Mouse (Mus musculus) CH12.LX (cell line): ENCODE measurements around the gene Tnfsf4. TPM values are rescaled to one million over a fixed set of nuclear protein-coding genes. Genes with fewer than 3 reads are reported as not detected.
A peak's percentile ranks its signal among the peaks of the same experiment; 100 is the strongest.

ENCODE experiments used
- DNase-seq: peaks from one replicate; pipeline ENCODE4 v3.0.0-alpha.2; 2013; ENCODE audit errors: extremely low read depth
- H3K27ac ChIP-seq: 2 replicates; pipeline ENCODE4 v1.5.1; 2012; ENCODE audit warnings: low read depth, mild to moderate bottlenecking, control low read depth, moderate library complexity; ENCODE audit not compliant: insufficient read depth
- H3K27me3 ChIP-seq: replicated peaks from 2 replicates; pipeline ENCODE3; 2012; ENCODE audit warnings: inconsistent platforms
- H3K36me3 ChIP-seq, 2 experiments: replicated peaks in 1 of 2; 2 replicates each; pipeline versions ENCODE3 to v1.6.1; 2012; ENCODE audit warnings: inconsistent platforms in 1 of 2, low read length in 1 of 2, mild to moderate bottlenecking in 1 of 2, mixed read lengths in 1 of 2, moderate library complexity in 1 of 2; ENCODE audit not compliant: control insufficient read depth in 1 of 2, insufficient read depth in 1 of 2
- H3K4me1 ChIP-seq, 2 experiments: 2 replicates each; pipeline ENCODE4 v1.6.1; 2012; ENCODE audit warnings: inconsistent platforms in 1 of 2, moderate library complexity in 1 of 2; ENCODE audit not compliant: insufficient read depth in 2 of 2, control insufficient read depth in 1 of 2
- H3K4me2 ChIP-seq: 2 replicates; pipeline ENCODE4 v1.6.1; 2012; ENCODE audit warnings: low read depth, mild to moderate bottlenecking, control low read depth; ENCODE audit not compliant: poor library complexity, insufficient read depth, severe bottlenecking
- H3K4me3 ChIP-seq, 3 experiments: fragments of 150-350 bp in 1 of 3; sonication (generic) in 1 of 3; replicated peaks in 1 of 3; 2 replicates each; pipeline versions ENCODE3 to v1.5.1; 2011 to 2012; ENCODE audit warnings: low read depth in 2 of 3, low read length in 2 of 3, mild to moderate bottlenecking in 2 of 3, moderate library complexity in 2 of 3, control low read depth in 1 of 3, improper control_type of control experiment in 1 of 3, inconsistent platforms in 1 of 3, mixed read lengths in 1 of 3; ENCODE audit not compliant: poor library complexity in 1 of 3
- H3K79me2 ChIP-seq: replicated peaks from 2 replicates; pipeline ENCODE4 v1.6.1; 2012; ENCODE audit warnings: mild to moderate bottlenecking, moderate library complexity; ENCODE audit not compliant: control insufficient read depth, poor library complexity, insufficient read depth, severe bottlenecking; ENCODE audit errors: extremely low read depth
- H3K9ac ChIP-seq: 2 replicates; pipeline ENCODE4 v1.6.1; 2012; ENCODE audit warnings: low read depth, mild to moderate bottlenecking, control low read depth, moderate library complexity; ENCODE audit not compliant: insufficient read depth
- H3K9me3 ChIP-seq: replicated peaks from 2 replicates; pipeline ENCODE3; 2012; ENCODE audit warnings: low read length, inconsistent platforms, mixed read lengths
- CHD2 ChIP-seq: IDR thresholded peaks from 2 replicates; pipeline ENCODE4 v1.6.1; 2011; ENCODE audit warnings: low read length, improper control_type of control experiment
- CTCF ChIP-seq, 2 experiments: IDR thresholded peaks in 1 of 2; conservative IDR thresholded peaks in 1 of 2; 2 replicates each; pipeline ENCODE4 v1.5.1; 2011 to 2012; ENCODE audit warnings: low read depth in 2 of 2, low read length in 2 of 2, improper control_type of control experiment in 1 of 2, inconsistent platforms in 1 of 2, mild to moderate bottlenecking in 1 of 2, moderate library complexity in 1 of 2
- E2F4 ChIP-seq: IDR thresholded peaks from 2 replicates; pipeline ENCODE4 v1.6.1; 2011; ENCODE audit warnings: low read depth, low read length, improper control_type of control experiment; ENCODE audit not compliant: insufficient replicate concordance
- ELF1 ChIP-seq: IDR thresholded peaks from 2 replicates; pipeline ENCODE4 v1.6.1; 2014; ENCODE audit warnings: low read depth, mild to moderate bottlenecking, inconsistent platforms, low read length, improper control_type of control experiment
- HCFC1 ChIP-seq: IDR thresholded peaks from 2 replicates; pipeline ENCODE4 v1.6.1; 2012; ENCODE audit warnings: low read depth, mild to moderate bottlenecking, inconsistent platforms, low read length, improper control_type of control experiment
- IRF4 ChIP-seq: IDR thresholded peaks from 2 replicates; pipeline ENCODE4 v1.6.1; 2014; ENCODE audit warnings: low read depth, mild to moderate bottlenecking, inconsistent platforms, low read length, improper control_type of control experiment
- KAT2A ChIP-seq: IDR thresholded peaks from 2 replicates; pipeline ENCODE4 v1.6.1; 2012; ENCODE audit warnings: low read length, improper control_type of control experiment, inconsistent platforms; ENCODE audit not compliant: insufficient replicate concordance
- MAFK ChIP-seq: IDR thresholded peaks from 2 replicates; pipeline ENCODE4 v1.6.1; 2011; ENCODE audit warnings: low read length, improper control_type of control experiment; ENCODE audit not compliant: insufficient replicate concordance
- MAX ChIP-seq: IDR thresholded peaks from 2 replicates; pipeline ENCODE4 v1.6.1; 2011; ENCODE audit warnings: low read length, improper control_type of control experiment
- NRF1 ChIP-seq: IDR thresholded peaks from 2 replicates; pipeline ENCODE4 v1.6.1; 2014; ENCODE audit warnings: low read depth, mild to moderate bottlenecking, inconsistent platforms, low read length, improper control_type of control experiment, moderate library complexity
- RAD21 ChIP-seq: IDR thresholded peaks from 2 replicates; pipeline ENCODE4 v1.6.1; 2011; ENCODE audit warnings: low read depth, mild to moderate bottlenecking, low read length, improper control_type of control experiment, moderate library complexity
- RCOR1 ChIP-seq: conservative IDR thresholded peaks from 2 replicates; pipeline ENCODE4 v1.6.1; 2012; ENCODE audit warnings: low read depth, mild to moderate bottlenecking, inconsistent platforms, low read length, improper control_type of control experiment
- SMC3 ChIP-seq: IDR thresholded peaks from 2 replicates; pipeline ENCODE4 v1.6.1; 2011; ENCODE audit warnings: low read depth, low read length, improper control_type of control experiment
- TBP ChIP-seq: conservative IDR thresholded peaks from 2 replicates; pipeline ENCODE4 v1.6.1; 2011; ENCODE audit warnings: low read depth, low read length, improper control_type of control experiment
- TCF12 ChIP-seq: IDR thresholded peaks from 2 replicates; pipeline ENCODE4 v1.6.1; 2014; ENCODE audit warnings: low read depth, mild to moderate bottlenecking, inconsistent platforms, low read length, improper control_type of control experiment
- USF1 ChIP-seq: IDR thresholded peaks from 2 replicates; pipeline ENCODE4 v1.6.1; 2014; ENCODE audit warnings: low read depth, mild to moderate bottlenecking, inconsistent platforms, low read length, improper control_type of control experiment
- USF2 ChIP-seq: conservative IDR thresholded peaks from 2 replicates; pipeline ENCODE4 v1.6.1; 2011; ENCODE audit warnings: low read depth, low read length, improper control_type of control experiment
- ZC3H11A ChIP-seq: IDR thresholded peaks from 2 replicates; pipeline ENCODE4 v1.6.1; 2012; ENCODE audit warnings: low read depth, mild to moderate bottlenecking, inconsistent platforms, low read length, improper control_type of control experiment
- ZMIZ1 ChIP-seq: IDR thresholded peaks from 2 replicates; pipeline ENCODE4 v1.6.1; 2012; ENCODE audit warnings: low read depth, mild to moderate bottlenecking, inconsistent platforms, low read length, improper control_type of control experiment
- ZNF384 ChIP-seq: IDR thresholded peaks from 2 replicates; pipeline ENCODE4 v1.6.1; 2012; ENCODE audit warnings: low read depth, low read length, improper control_type of control experiment, inconsistent platforms
- dilution Hi-C: fragments of 300-500 bp; cut with MboI; formaldehyde crosslinking; loops from 2 replicates; pipeline ENCODE4 v1.14.3; 2020; ENCODE audit warnings: low sequenced_read_pairs; ENCODE audit not compliant: extremely low pct_unique_long_range_greater_than_20kb, extremely low pct_ligation_motif_present
- in situ Hi-C: fragments of 300-500 bp; cut with MboI; formaldehyde crosslinking; loops from 3 replicates; pipeline ENCODE4 v1.14.3; 2019; ENCODE audit warnings: low sequenced_read_pairs, low pct_ligation_motif_present, low pct_unique_long_range_greater_than_20kb, mixed read lengths
- polyA plus RNA-seq: library from polyadenylated mRNA; unstranded; fragments of >175 nt; gene quantifications from 2 replicates; pipeline ENCODE4 v1.2.1, GENCODE M21; 2012; ENCODE audit warnings: low read depth; ENCODE audit not compliant: insufficient read length
- total RNA-seq, 2 experiments: library from RNA; depleted of rRNA; stranded (reverse); fragments of 300-350 nt in 1 of 2; fragments of >200 nt in 1 of 2; gene quantifications; 2 replicates each; pipeline ENCODE4 v1.2.3; 2012 to 2014

Tnfsf4 gene
- total and polyA plus RNA-seq, 3 experiments = 0.08 to 0.15 TPM; not detected in 1

DNA sequence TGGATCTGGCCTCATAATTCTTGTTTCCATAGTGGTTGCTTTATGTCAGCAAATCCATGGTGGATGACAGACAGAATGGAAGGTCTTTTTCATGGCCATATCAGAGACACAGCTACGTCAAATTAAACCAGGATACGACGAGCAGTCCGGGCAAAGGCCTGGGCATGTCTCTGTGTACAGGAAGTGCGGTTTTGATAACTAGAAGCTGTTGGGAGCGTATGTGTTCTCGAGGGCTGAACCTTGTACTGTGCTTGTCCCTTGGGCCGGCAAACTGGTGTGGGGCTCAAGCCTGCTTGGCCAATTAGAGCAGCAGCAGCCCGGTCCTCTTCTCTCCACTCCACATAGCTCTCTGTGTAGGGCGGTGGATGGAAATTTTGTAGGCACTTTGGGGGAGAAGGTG is 1.1 kb downstream of the Tnfsf4 start:
- in situ Hi-C loops = loop anchor here (25.0 kb wide), 1 partner anchor 566 kb away; the partner anchor contains the start of gene Pigc
- Histone ChIP-seq H3K4me3 (no peak overlapping the region), H3K9me3 (no peaks in the 10 kb centered on the region), H3K27me3 (no peaks in the 10 kb centered on the region), H3K4me2 (no peak overlapping the region), H3K27ac (no peak overlapping the region), H3K79me2 (no peaks in the 10 kb centered on the region), H3K9ac (no peak overlapping the region), H3K4me1 (peaks cover 0 to 6% of the 10 kb centered on the region in 2 experiments; a peak in 2 of 4 replicates), H3K36me3 (no peaks in the 10 kb centered on the region)
- TF ChIP-seq ZMIZ1 = no peak
- no peak for TF ChIP-seq SMC3
- TF ChIP-seq E2F4 = no peak
- TF ChIP-seq HCFC1 = no peak
- TF ChIP-seq MAX = no peak
- no peak for TF ChIP-seq ELF1
- TF ChIP-seq TCF12 = no peak
- TF ChIP-seq RAD21 = no peak
- no peak for TF ChIP-seq ZNF384
- no peak for TF ChIP-seq NRF1
- TF ChIP-seq USF1 = no peak
- dilution Hi-C loops = no loop called here
- no peak for DNase-seq

DNA sequence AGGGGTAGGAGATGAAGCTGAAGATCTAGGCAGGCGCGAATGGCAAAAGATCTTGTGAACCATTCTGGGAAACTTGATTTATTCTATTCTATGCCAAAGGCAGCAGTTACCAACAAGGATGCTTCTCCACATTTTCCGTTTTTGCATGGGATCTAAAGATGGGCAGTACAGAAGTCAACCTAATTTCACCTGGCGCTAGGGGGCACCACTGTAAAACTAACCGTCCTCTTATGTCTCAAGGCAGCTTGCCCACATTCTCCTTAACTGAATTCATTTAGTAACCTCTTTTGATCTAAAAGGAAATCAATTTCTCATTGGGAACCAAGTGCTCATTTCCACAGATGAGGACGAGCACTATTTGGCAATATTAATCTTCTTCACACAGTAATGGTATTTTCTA is 4.9 kb downstream of the Tnfsf4 start:
- DNase-seq = peak; percentile 72
- Histone ChIP-seq H3K4me3 (no peak overlapping the region), H3K36me3 (no peaks in the 10 kb centered on the region), H3K4me2 (no peak overlapping the region), H3K79me2 (no peaks in the 10 kb centered on the region), H3K9ac (no peak overlapping the region), H3K4me1 (peaks cover 0 to 6% of the 10 kb centered on the region in 2 experiments; a peak in 2 of 4 replicates), H3K27me3 (no peaks in the 10 kb centered on the region), H3K27ac (no peak overlapping the region), H3K9me3 (peaks cover 7% of the 10 kb centered on the region)
- in situ Hi-C loops = loop anchor here (5.0 kb wide), 2 partner anchors 287 to 332 kb away; no protein-coding TSS in a partner anchor
- TF ChIP-seq RCOR1 (no peak), USF2 (no peak), SMC3 (peak; percentile 99), TBP (no peak), RAD21 (peak; percentile 98), ZC3H11A (peak; percentile 97), KAT2A (no peak), IRF4 (no peak), MAFK (no peak), CHD2 (no peak), CTCF (conservative IDR thresholded peaks at IDR 0.05 in 1 of 2, IDR thresholded peaks at IDR 0.05 in 1 of 2; ENCODE audit: low read depth in 2 of 2, low read length in 2 of 2) (peak; percentile 67 to 93; a peak in 3 of 4 replicates), NRF1 (no peak)
- dilution Hi-C loops = no loop called here
